Comparison of ENCODE assay signal across 8 mouse cellular contexts in genomic region chr2:153225595-153225953, GRCm38 (mm10). TPM values are rescaled to one million over a fixed set of nuclear protein-coding genes. Genes with fewer than 3 reads are reported as not detected.
DNase-seq lines count a peak whose midpoint lies in the region; ATAC-seq lines count a peak whose summit lies in the region.

No protein-coding gene starts in this region.

- H3K36me3 ChIP-seq in forebrain, embryonic 14.5 days (ENCODE audit: control insufficient read depth, insufficient read depth, low read length) = peaks cover 35% of the 10 kb centered on the region
- peaks cover 22% of the 10 kb centered on the region for H3K36me3 ChIP-seq in liver, embryonic 16.5 days (ENCODE audit: control insufficient read depth, insufficient read depth)

- peak; percentile 41 for ATAC-seq in frontal cortex, adult (ENCODE audit: low TSS enrichment)
- ATAC-seq in CD4-positive, CD25-positive, alpha-beta regulatory T cell, adult 4 months = peak; percentile 19
- no peak; the same call in 1 of the 2 replicates for ATAC-seq in forebrain, embryonic 14.5 days
- ATAC-seq in liver, embryonic 16.5 days (ENCODE audit: low read depth) = no peak

- 12% methylated on average over 3 of the region's 3 CpGs for WGBS in forebrain, embryonic 14.5 days
- WGBS in liver, embryonic 16.5 days (ENCODE audit: insufficient replicate concordance) = 4% methylated on average over 3 of the region's 3 CpGs

- H3K9me3 ChIP-seq in forebrain, embryonic 14.5 days (replicated peaks; ENCODE audit: control insufficient read depth, low read length) = no peaks in the 10 kb centered on the region
- H3K9me3 ChIP-seq in liver, embryonic 16.5 days (replicated peaks; ENCODE audit: control insufficient read depth, low read length) = no peaks in the 10 kb centered on the region

- H3K4me2 ChIP-seq in forebrain, embryonic 14.5 days (ENCODE audit: low read length) = peak overlapping the region; percentile 58
- H3K4me2 ChIP-seq in liver, embryonic 16.5 days (ENCODE audit: low read depth, low read length) = peak overlapping the region; percentile 82

- peak overlapping the region; percentile 48 for H3K4me3 ChIP-seq in forebrain, embryonic 14.5 days (ENCODE audit: low read depth, low read length)
- H3K4me3 ChIP-seq in liver, embryonic 16.5 days (ENCODE audit: low read depth, low read length) = peak overlapping the region; percentile 63

- peak overlapping the region; percentile 75 for H3K9ac ChIP-seq in forebrain, embryonic 14.5 days (ENCODE audit: low read length)
- H3K9ac ChIP-seq in liver, embryonic 16.5 days (ENCODE audit: low read depth, low read length) = peak overlapping the region; percentile 72

- no peaks in the 10 kb centered on the region for H3K4me1 ChIP-seq in forebrain, embryonic 14.5 days (ENCODE audit: control insufficient read depth, insufficient read depth, low read length)
- H3K4me1 ChIP-seq in liver, embryonic 16.5 days (ENCODE audit: control insufficient read depth, low read depth, low read length) = peaks cover 83% of the 10 kb centered on the region

- DNase-seq in frontal cortex, postnatal 10 days (ENCODE audit: low spot score in 2 of 2) = no peak
- DNase-seq in forebrain, embryonic 14.5 days (ENCODE audit: low spot score) = no peak
- DNase-seq in layer of hippocampus, adult 18-20 months (ENCODE audit: low spot score in 2 of 2) = no peak
- no peak for DNase-seq in urinary bladder, postnatal 36 days (ENCODE audit: low spot score in 2 of 2)
- no peak for DNase-seq in ovary, postnatal 36 days (ENCODE audit: low spot score)

- peak overlapping the region; percentile 33; the same call in 1 of the 2 replicates for H3K27ac ChIP-seq in forebrain, embryonic 14.5 days (ENCODE audit: low read depth, low read length)
- peak overlapping the region; percentile 87 for H3K27ac ChIP-seq in liver, embryonic 16.5 days (ENCODE audit: low read length)

- no peaks in the 10 kb centered on the region for H3K27me3 ChIP-seq in forebrain, embryonic 14.5 days (replicated peaks; ENCODE audit: control insufficient read depth, insufficient read depth, low read length)
- H3K27me3 ChIP-seq in liver, embryonic 16.5 days (ENCODE audit: control insufficient read depth, insufficient read depth, low read depth, low read length) = no peaks in the 10 kb centered on the region

RNA-seq across cellular contexts. Expression of gene Tspyl3, which starts 0.3 kb away (rescaled TPM):
- polyA plus RNA-seq in CD4-positive, CD25-positive, alpha-beta regulatory T cell, adult 4 months (2017; shearing (Covaris generic)) = 10 to 100 TPM; 23.8 to 25.2 TPM
- 23.5 and 27.6 TPM in 2 replicates for polyA plus RNA-seq in forebrain, embryonic 14.5 days (2014; fragmentation: Nextera tagmentation; extraction: Ambion mirVana)
- 2.0 and 2.4 TPM in 2 replicates for polyA plus RNA-seq in liver, embryonic 16.5 days (2015; fragmentation: Nextera tagmentation; extraction: Ambion mirVana)
- 10 to 100 TPM; 20.7 to 21.7 TPM for total RNA-seq in layer of hippocampus, adult 18-20 months (2021)

RNA-seq across cellular contexts. Expression of gene Plagl2, which starts 15.7 kb away (rescaled TPM):
- 10 to 100 TPM; 20.2 to 23.1 TPM for polyA plus RNA-seq in CD4-positive, CD25-positive, alpha-beta regulatory T cell, adult 4 months (2017; shearing (Covaris generic))
- 9.0 and 9.2 TPM in 2 replicates for polyA plus RNA-seq in forebrain, embryonic 14.5 days (2014; fragmentation: Nextera tagmentation; extraction: Ambion mirVana)
- 13.9 and 16.7 TPM in 2 replicates for polyA plus RNA-seq in liver, embryonic 16.5 days (2015; fragmentation: Nextera tagmentation; extraction: Ambion mirVana)
- 1 to 10 TPM; 5.9 TPM for total RNA-seq in layer of hippocampus, adult 18-20 months (2021)

RNA-seq across cellular contexts. Expression of gene Pofut1, which starts 15.8 kb away (rescaled TPM):
- 10 to 100 TPM in 1 of 2 experiments, 1 to 10 TPM in 1; 9.4 to 11.9 TPM for polyA plus RNA-seq in CD4-positive, CD25-positive, alpha-beta regulatory T cell, adult 4 months (2017; shearing (Covaris generic))
- polyA plus RNA-seq in forebrain, embryonic 14.5 days (2014; fragmentation: Nextera tagmentation; extraction: Ambion mirVana) = 4.0 and 5.5 TPM in 2 replicates
- 2.8 and 3.0 TPM in 2 replicates for polyA plus RNA-seq in liver, embryonic 16.5 days (2015; fragmentation: Nextera tagmentation; extraction: Ambion mirVana)
- total RNA-seq in layer of hippocampus, adult 18-20 months (2021) = 10 to 100 TPM; 15.4 to 15.8 TPM

Comparison
In these comparisons a context has a peak if more than half of its experiments do, and no peak if none do; other contexts are left out.
1. ATAC-seq: peak in frontal cortex, adult (single experiment) and CD4-positive, CD25-positive, alpha-beta regulatory T cell, adult 4 months (single experiment); none in forebrain, embryonic 14.5 days (single experiment) and liver, embryonic 16.5 days (single experiment).